Mouse (Mus musculus): Measurements from ENCODE around the gene C3ar1.

The C3ar1 gene

GRCm38 (mm10) chr6:122855955-122856354 is at the start of gene C3ar1:
Gene C3ar1 (minus strand): TSS chr6:122856161.
- no peak for DNase-seq

- peak; percentile 52 for DNase-seq
Measured at GRCm38 (mm10) chr6:122892442-122893049, 36.6 kb upstream of the C3ar1 start.

- no peak for DNase-seq
Measured at GRCm38 (mm10) chr6:122889599-122889998, 33.6 kb upstream of the C3ar1 start.

- no peak for DNase-seq
Measured at GRCm38 (mm10) chr6:122883603-122884002, 27.6 kb upstream of the C3ar1 start.

GRCm38 (mm10) chr6:122881287-122881686 is 25.3 kb upstream of the C3ar1 start:
- no peak for DNase-seq

GRCm38 (mm10) chr6:122879781-122880505 is 24.0 kb upstream of the C3ar1 start:
- peak; percentile 62 for DNase-seq

GRCm38 (mm10) chr6:122879141-122879735 is 23.3 kb upstream of the C3ar1 start:
- peak; percentile 22 for DNase-seq

GRCm38 (mm10) chr6:122874720-122875389 is 18.9 kb upstream of the C3ar1 start:
- DNase-seq: no peak

GRCm38 (mm10) chr6:122873871-122874719 is 18.1 kb upstream of the C3ar1 start, which contains the start of gene Necap1:
Gene Necap1 (plus strand): TSS chr6:122874474.
- peak; percentile 98 for DNase-seq

GRCm38 (mm10) chr6:122872800-122873199 is 16.8 kb upstream of the C3ar1 start:
- no peak for DNase-seq

- no peak for DNase-seq
Measured at GRCm38 (mm10) chr6:122869846-122870245, 13.9 kb upstream of the C3ar1 start.

GRCm38 (mm10) chr6:122867914-122868313 is 12.0 kb upstream of the C3ar1 start:
- DNase-seq: no peak

GRCm38 (mm10) chr6:122862871-122863270 is 6.9 kb upstream of the C3ar1 start:
- no peak for DNase-seq

GRCm38 (mm10) chr6:122862434-122862833 is 6.5 kb upstream of the C3ar1 start:
- DNase-seq: no peak

- DNase-seq: no peak
Measured at GRCm38 (mm10) chr6:122854552-122854951, 1.4 kb downstream of the C3ar1 start.

GRCm38 (mm10) chr6:122852696-122853095 is 3.3 kb downstream of the C3ar1 start:
- DNase-seq: no peak

GRCm38 (mm10) chr6:122843759-122844158 is 12.2 kb downstream of the C3ar1 start:
- DNase-seq: no peak

- DNase-seq: no peak
Measured at GRCm38 (mm10) chr6:122837539-122837938, 18.4 kb downstream of the C3ar1 start.

GRCm38 (mm10) chr6:122836974-122837373 is 19.0 kb downstream of the C3ar1 start:
- DNase-seq: no peak

GRCm38 (mm10) chr6:122834365-122834764 is 21.6 kb downstream of the C3ar1 start:
- DNase-seq: peak; percentile 60

GRCm38 (mm10) chr6:122832880-122833279 is 23.1 kb downstream of the C3ar1 start:
- no peak for DNase-seq

- DNase-seq: peak; percentile 36
Measured at GRCm38 (mm10) chr6:122828086-122828485, 27.9 kb downstream of the C3ar1 start.

Measured in kidney, adult 9 months (tissue).